Mouse (Mus musculus) ovary, postnatal 10 days (tissue): Measurements from ENCODE around the gene Naif1.

Experiments
- DNase-seq: peaks from one replicate; pipeline ENCODE4 v3.0.0; 2022; ENCODE audit warnings: low spot score

Naif1 gene

DNA sequence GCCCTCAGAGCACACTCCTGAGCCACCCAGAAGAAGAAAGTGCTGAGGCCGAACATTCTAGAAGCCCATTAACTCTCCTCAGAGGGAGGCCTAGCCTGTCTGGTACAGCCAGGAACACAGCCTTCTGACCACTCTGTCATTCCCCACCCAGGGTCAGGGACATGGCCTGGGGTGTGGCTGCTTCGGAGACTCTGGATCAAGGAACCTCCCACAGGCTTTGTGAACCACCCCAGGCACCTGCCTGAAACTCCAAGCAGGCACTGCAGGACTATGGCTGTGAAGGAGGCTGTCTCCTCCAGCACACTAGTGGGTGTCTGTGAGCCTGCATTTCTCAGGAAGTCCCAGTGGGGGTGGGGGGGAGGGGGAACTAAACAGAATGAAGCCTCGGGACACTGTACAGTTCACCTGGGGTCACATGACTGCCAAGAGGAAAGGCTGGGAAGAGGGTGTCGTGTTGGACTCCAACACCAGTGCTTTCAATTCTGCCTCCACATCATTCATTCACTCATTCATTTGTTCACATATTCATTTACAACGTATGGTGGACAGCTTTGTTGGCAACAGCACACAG is 51.6 kb downstream of the Naif1 start:
- no peak for DNase-seq

- DNase-seq, result no peak
These were observed 52.6 kb downstream of the Naif1 start for GRCm38 (mm10) chr2:32502843-32503242.

DNA sequence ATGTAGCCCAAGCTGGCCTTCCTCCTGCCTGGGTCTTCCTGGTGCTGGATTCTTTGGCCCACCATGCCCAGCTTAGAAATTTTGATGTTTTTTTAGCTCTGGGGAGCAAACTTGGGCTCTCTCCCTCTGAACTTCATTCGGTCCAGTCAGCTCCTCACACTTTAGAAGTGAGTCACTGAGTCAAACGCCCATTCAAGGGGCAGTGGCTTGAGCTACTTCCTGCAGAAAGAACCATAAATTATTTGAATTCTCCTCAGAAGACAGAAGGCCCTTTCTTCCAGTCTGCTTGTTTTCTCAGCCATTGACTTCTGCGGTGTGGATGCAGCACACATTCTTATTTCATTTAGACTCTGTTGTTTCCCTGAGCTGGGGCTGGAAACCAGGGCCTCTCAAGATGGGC is 53.3 kb downstream of the Naif1 start:
- DNase-seq, result no peak

DNA sequence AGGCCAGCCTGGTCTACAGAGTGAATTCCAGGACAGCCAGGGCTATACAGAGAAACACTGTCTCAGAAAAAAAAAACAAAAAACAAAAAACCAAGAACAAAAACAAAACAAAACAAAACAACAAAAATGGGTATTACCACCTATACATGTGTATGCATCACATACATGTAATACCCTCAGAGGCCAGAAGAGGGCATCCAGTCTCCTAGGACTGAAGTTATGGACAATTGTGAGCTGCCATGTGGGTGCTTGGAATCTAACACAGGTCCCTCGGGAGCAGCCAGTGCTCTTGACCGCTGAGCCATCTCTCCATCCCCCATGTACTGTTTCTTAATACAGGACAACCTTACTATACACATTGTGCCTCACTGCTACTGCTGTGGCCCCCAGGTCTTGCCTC is 55.3 kb downstream of the Naif1 start:
- DNase-seq, result no peak
